Mouse (Mus musculus) megakaryocyte, embryonic 14.5 days (primary cell): Measurements from ENCODE around the gene Rps19. TPM values are rescaled to one million over a fixed set of nuclear protein-coding genes. Genes with fewer than 3 reads are reported as not detected.
A peak's percentile ranks its signal among the peaks of the same experiment; 100 is the strongest.

Experiments used
- H3K27me3 ChIP-seq: replicated peaks from 2 replicates; pipeline ENCODE3; 2012; ENCODE audit warnings: inconsistent platforms
- H3K36me3 ChIP-seq: replicated peaks from 2 replicates; pipeline ENCODE3; 2012; ENCODE audit warnings: low read length, inconsistent platforms, mixed read lengths
- H3K4me1 ChIP-seq: 2 replicates; pipeline ENCODE4 v1.6.1; 2012; ENCODE audit warnings: inconsistent platforms
- H3K4me3 ChIP-seq: replicated peaks from 2 replicates; pipeline ENCODE3; 2012; ENCODE audit warnings: moderate library complexity, mild to moderate bottlenecking, inconsistent platforms
- H3K9me3 ChIP-seq: 2 replicates; pipeline ENCODE4 v1.6.1; 2012; ENCODE audit warnings: inconsistent platforms
- FLI1 ChIP-seq: IDR thresholded peaks from 2 replicates; pipeline ENCODE4 v1.6.1; 2012; ENCODE audit warnings: low read length, inconsistent platforms, mixed read lengths
- GATA1 ChIP-seq: IDR thresholded peaks from 3 replicates; pipeline ENCODE4 v1.6.1; 2012; ENCODE audit warnings: mixed read lengths, low read length, inconsistent platforms, borderline replicate concordance
- polyA plus RNA-seq: library from polyadenylated mRNA; stranded (reverse); fragments of >175 nt; gene quantifications from 2 replicates; pipeline ENCODE4 v1.2.3, GENCODE M21; 2012; ENCODE audit warnings: low replicate concordance; ENCODE audit not compliant: insufficient read depth

Gene Rps19
- polyA plus RNA-seq, 1 experiment: 2,463 TPM

- H3K27me3 ChIP-seq: peaks cover 58% of the 10 kb centered on the region
- H3K4me3 ChIP-seq: no peak overlapping the region
- H3K4me1 ChIP-seq: peaks cover 25% of the 10 kb centered on the region
- H3K9me3 ChIP-seq: peaks cover 6% of the 10 kb centered on the region
- no peaks in the 10 kb centered on the region for H3K36me3 ChIP-seq
- no peak for TF ChIP-seq FLI1
- no peak for TF ChIP-seq GATA1
Observed at GRCm38 (mm10) chr7:24869080-24869479, 15.1 kb upstream of the Rps19 start.

- H3K36me3 ChIP-seq: no peaks in the 10 kb centered on the region
- H3K4me1 ChIP-seq: peaks cover 24% of the 10 kb centered on the region
- peaks cover 61% of the 10 kb centered on the region for H3K27me3 ChIP-seq
- TF ChIP-seq FLI1 (no peak), GATA1 (no peak)
- H3K9me3 ChIP-seq: peaks cover 6% of the 10 kb centered on the region
- H3K4me3 ChIP-seq: no peak within 1 kb of the TSS
Observed at GRCm38 (mm10) chr7:24869532-24870165, 14.5 kb upstream of the Rps19 start, which contains the start of the genes Lypd4 and Dmrtc2. Lypd4 (minus strand) TSS chr7:24869941. Dmrtc2 (plus strand) TSS chr7:24870057.

GRCm38 (mm10) chr7:24877588-24877987, 6.6 kb upstream of the Rps19 start:
- Histone ChIP-seq H3K27me3 (peaks cover 41% of the 10 kb centered on the region), H3K9me3 (no peaks in the 10 kb centered on the region), H3K4me3 (no peak overlapping the region), H3K36me3 (no peaks in the 10 kb centered on the region), H3K4me1 (peaks cover 26% of the 10 kb centered on the region)
- TF ChIP-seq FLI1: no peak
- no peak for TF ChIP-seq GATA1

- Histone ChIP-seq H3K36me3 (no peaks in the 10 kb centered on the region), H3K27me3 (peaks cover 23% of the 10 kb centered on the region), H3K4me1 (peaks cover 21% of the 10 kb centered on the region), H3K4me3 (no peak overlapping the region), H3K9me3 (no peaks in the 10 kb centered on the region)
- TF ChIP-seq GATA1 (no peak), FLI1 (no peak)
Observed at GRCm38 (mm10) chr7:24879620-24880019, 4.6 kb upstream of the Rps19 start.

- Histone ChIP-seq H3K36me3 (peaks cover 22% of the 10 kb centered on the region), H3K9me3 (no peaks in the 10 kb centered on the region), H3K27me3 (peaks cover 6% of the 10 kb centered on the region), H3K4me3 (no peak overlapping the region), H3K4me1 (peaks cover 30% of the 10 kb centered on the region)
- TF ChIP-seq FLI1: no peak
- no peak for TF ChIP-seq GATA1
Observed at GRCm38 (mm10) chr7:24882416-24883199, 1.6 kb upstream of the Rps19 start.

- H3K9me3 ChIP-seq: no peaks in the 10 kb centered on the region
- peak overlapping the region; percentile 100 for H3K4me3 ChIP-seq
- peaks cover 40% of the 10 kb centered on the region for H3K4me1 ChIP-seq
- H3K36me3 ChIP-seq: peaks cover 44% of the 10 kb centered on the region
- peaks cover 4% of the 10 kb centered on the region for H3K27me3 ChIP-seq
- TF ChIP-seq GATA1 (no peak), FLI1 (no peak)
Observed at GRCm38 (mm10) chr7:24884693-24885291, 621 bp downstream of the Rps19 start.

GRCm38 (mm10) chr7:24885468-24886307, 1.5 kb downstream of the Rps19 start:
- H3K27me3 ChIP-seq: no peaks in the 10 kb centered on the region
- peak overlapping the region; percentile 100 for H3K4me3 ChIP-seq
- TF ChIP-seq FLI1 (no peak), GATA1 (no peak)
- peaks cover 49% of the 10 kb centered on the region for H3K4me1 ChIP-seq
- H3K9me3 ChIP-seq: no peaks in the 10 kb centered on the region
- H3K36me3 ChIP-seq: peaks cover 53% of the 10 kb centered on the region

- peaks cover 47% of the 10 kb centered on the region for H3K4me1 ChIP-seq
- H3K36me3 ChIP-seq: peaks cover 59% of the 10 kb centered on the region
Observed at GRCm38 (mm10) chr7:24886308-24886633, 2.1 kb downstream of the Rps19 start.

GRCm38 (mm10) chr7:24887096-24887495, 2.9 kb downstream of the Rps19 start:
- Histone ChIP-seq H3K36me3 (peaks cover 62% of the 10 kb centered on the region), H3K4me1 (peaks cover 47% of the 10 kb centered on the region), H3K4me3 (peak overlapping the region; percentile 100), H3K9me3 (no peaks in the 10 kb centered on the region), H3K27me3 (no peaks in the 10 kb centered on the region)
- TF ChIP-seq FLI1 (no peak), GATA1 (no peak)

More at GRCm38 (mm10) chr7:24886308-24886633, 2.1 kb downstream of the Rps19 start:
- Histone ChIP-seq H3K4me3 (peak overlapping the region; percentile 100), H3K9me3 (no peaks in the 10 kb centered on the region), H3K27me3 (no peaks in the 10 kb centered on the region)
- TF ChIP-seq FLI1: no peak
- TF ChIP-seq GATA1: no peak
